Mouse (Mus musculus) lung, postnatal 0 days (tissue): ENCODE data around the gene Galnt14. TPM values are rescaled to one million over a fixed set of nuclear protein-coding genes. Genes with fewer than 3 reads are reported as not detected.
A peak's percentile ranks its signal among the peaks of the same experiment; 100 is the strongest.

ENCODE experiments used
- ATAC-seq: fragments of 200-750 bp; cut with Nextera tagmentation; 2 replicates; pipeline ENCODE4 v1.8.0; 2017; ENCODE audit warnings: moderate library complexity
- DNase-seq: peaks from one replicate; pipeline ENCODE4 v3.0.0-alpha.2; 2016; ENCODE audit warnings: low spot score
- H3K27ac ChIP-seq: fragments of 300-500 bp; sonication (generic); 2 replicates; pipeline ENCODE4 v1.5.1; 2014; ENCODE audit warnings: antibody characterized with exemption, mild to moderate bottlenecking, low read length, mixed read lengths
- H3K27me3 ChIP-seq: fragments of 300-500 bp; sonication (generic); replicated peaks from 2 replicates; pipeline ENCODE4 v1.6.1; 2014; ENCODE audit warnings: low read length, mixed read lengths; ENCODE audit not compliant: insufficient read depth
- H3K36me3 ChIP-seq: fragments of 300-500 bp; sonication (generic); 2 replicates; pipeline ENCODE4 v1.6.1; 2014; ENCODE audit warnings: low read length, mixed read lengths; ENCODE audit not compliant: insufficient read depth
- H3K4me1 ChIP-seq: fragments of 300-500 bp; sonication (generic); 2 replicates; pipeline ENCODE4 v1.6.1; 2014; ENCODE audit warnings: antibody characterized with exemption, low read depth, low read length, mixed read lengths; ENCODE audit not compliant: insufficient read depth
- H3K4me2 ChIP-seq: fragments of 300-500 bp; sonication (generic); replicated peaks from 2 replicates; pipeline ENCODE4 v1.6.1; 2014; ENCODE audit warnings: low read depth, mild to moderate bottlenecking, low read length, moderate library complexity, mixed read lengths
- H3K4me3 ChIP-seq: fragments of 300-500 bp; sonication (generic); 2 replicates; pipeline ENCODE4 v1.5.1; 2014; ENCODE audit warnings: low read depth, low read length
- H3K9ac ChIP-seq: fragments of 300-500 bp; sonication (generic); replicated peaks from 2 replicates; pipeline ENCODE4 v1.6.1; 2014; ENCODE audit warnings: low read depth, mild to moderate bottlenecking
- H3K9me3 ChIP-seq: fragments of 300-500 bp; sonication (generic); 2 replicates; pipeline ENCODE4 v1.6.1; 2016; ENCODE audit warnings: low read length, mixed read lengths
- CTCF ChIP-seq: IDR thresholded peaks from 2 replicates; pipeline ENCODE4 v1.5.1; 2016; ENCODE audit warnings: antibody characterized with exemption, mild to moderate bottlenecking
- EP300 ChIP-seq: IDR thresholded peaks from 2 replicates; pipeline ENCODE4 v1.6.1; 2016; ENCODE audit warnings: antibody characterized with exemption, mild to moderate bottlenecking, control low read depth
- WGBS: fragments of 180-500 bp; shearing (Covaris S2); extraction: QIAGEN DNeasy Blood & Tissue Kit; methylation state at CpG from one replicate; pipeline ENCODE4 v1.1.7; 2014; 5-methylcytosine and 5-hydroxymethylcytosine counted together
- polyA plus RNA-seq: library from polyadenylated mRNA; unstranded; fragments of >200 nt; fragmentation: Nextera tagmentation; extraction: Ambion mirVana; gene quantifications from 2 replicates; pipeline ENCODE4 v1.2.1, GENCODE M21; 2015

The Galnt14 gene
- polyA plus RNA-seq, 1 experiment from 2014 or later: 0.06 TPM

GRCm38 (mm10) chr17:73512844-73513243, 197.4 kb downstream of the Galnt14 start:
- Histone ChIP-seq H3K9ac (no peak overlapping the region), H3K4me2 (no peak overlapping the region), H3K27me3 (no peaks in the 10 kb centered on the region), H3K9me3 (no peaks in the 10 kb centered on the region), H3K36me3 (no peaks in the 10 kb centered on the region), H3K4me3 (no peak overlapping the region), H3K27ac (no peak overlapping the region), H3K4me1 (no peaks in the 10 kb centered on the region)
- no peak for ATAC-seq
- no peak for TF ChIP-seq EP300
- no peak for DNase-seq
- 62% methylated on average over 5 of the region's 5 CpGs for WGBS

DNA sequence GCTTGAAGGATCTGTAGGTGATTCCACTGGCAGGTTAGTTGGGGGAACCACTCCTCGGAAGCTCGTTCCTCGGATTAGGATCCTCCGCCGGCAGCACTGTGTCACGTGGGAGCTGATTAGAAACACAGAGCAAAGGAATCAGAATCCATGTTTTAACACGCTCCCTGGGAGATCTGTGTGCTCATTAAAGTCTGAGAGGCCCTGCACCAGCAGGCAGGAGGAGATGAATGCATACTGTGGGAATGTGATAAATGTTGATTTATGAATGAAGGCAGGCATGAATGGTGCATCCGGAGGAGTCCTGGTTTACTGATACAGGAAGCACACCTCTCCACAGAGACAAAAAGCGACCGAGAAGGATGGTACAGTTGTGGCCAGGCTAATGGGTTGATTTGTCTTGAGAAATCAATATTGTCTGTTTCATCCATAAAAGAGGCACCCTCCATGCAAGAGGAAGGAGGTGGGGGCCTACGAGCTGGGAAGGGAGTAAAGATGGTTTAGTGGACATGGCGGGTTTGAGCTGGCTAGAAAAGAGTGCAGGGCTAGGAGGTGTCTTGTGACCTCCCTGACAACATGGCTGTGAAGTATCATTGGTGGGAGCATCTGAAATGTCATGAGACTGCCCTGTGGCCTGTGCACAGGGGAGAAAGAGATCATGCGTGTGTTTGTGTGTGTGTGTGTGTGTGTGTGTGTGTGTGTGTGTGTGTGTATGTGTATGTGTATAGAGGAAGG, 202.3 kb downstream of the Galnt14 start:
- no peak overlapping the region for H3K27ac ChIP-seq
- no peaks in the 10 kb centered on the region for H3K9me3 ChIP-seq
- no peak overlapping the region for H3K4me2 ChIP-seq
- H3K27me3 ChIP-seq: no peaks in the 10 kb centered on the region
- no peaks in the 10 kb centered on the region for H3K36me3 ChIP-seq
- DNase-seq: no peak
- no peak for TF ChIP-seq EP300
- no peak for TF ChIP-seq CTCF
- H3K4me1 ChIP-seq: no peaks in the 10 kb centered on the region
- ATAC-seq: no peak
- 85% methylated on average over 13 of the region's 13 CpGs for WGBS
- no peak overlapping the region for H3K9ac ChIP-seq
- no peak overlapping the region for H3K4me3 ChIP-seq

DNA sequence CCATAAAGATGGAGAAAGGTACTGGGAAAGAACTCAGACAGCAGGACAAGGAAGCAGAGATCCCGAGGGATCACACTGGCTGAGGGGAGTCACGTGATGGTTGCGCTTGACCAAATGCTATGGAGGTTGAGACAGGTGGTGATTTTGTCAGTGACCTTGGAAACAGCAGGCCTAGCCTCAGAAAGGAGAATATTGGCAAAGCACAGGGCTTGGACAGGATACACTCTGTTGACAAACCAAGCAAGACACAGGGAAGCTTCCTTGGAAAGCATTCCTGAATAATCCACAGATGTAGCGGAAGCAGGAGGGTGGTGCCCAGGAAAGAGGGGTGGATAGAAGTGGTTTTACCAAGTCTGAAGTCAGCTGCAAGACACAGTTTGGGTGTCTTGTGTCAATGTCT, 206.1 kb downstream of the Galnt14 start:
- Histone ChIP-seq H3K36me3 (no peaks in the 10 kb centered on the region), H3K27ac (no peak overlapping the region), H3K4me3 (no peak overlapping the region), H3K9me3 (no peaks in the 10 kb centered on the region), H3K4me1 (no peaks in the 10 kb centered on the region), H3K4me2 (no peak overlapping the region), H3K27me3 (no peaks in the 10 kb centered on the region), H3K9ac (no peak overlapping the region)
- no peak for DNase-seq
- whole genome bisulfite sequencing: 86% methylated on average over 4 of the region's 4 CpGs
- no peak for ATAC-seq
- TF ChIP-seq CTCF (no peak), EP300 (no peak)

- Histone ChIP-seq H3K27me3 (no peaks in the 10 kb centered on the region), H3K27ac (no peak overlapping the region), H3K4me3 (no peak overlapping the region), H3K4me1 (no peaks in the 10 kb centered on the region), H3K9ac (no peak overlapping the region), H3K9me3 (no peaks in the 10 kb centered on the region), H3K4me2 (no peak overlapping the region), H3K36me3 (no peaks in the 10 kb centered on the region)
- DNase-seq (no peak), ATAC-seq (no peak)
- WGBS: 84% methylated on average over 4 of the region's 4 CpGs
- TF ChIP-seq CTCF (no peak), EP300 (no peak)
These were observed 207.6 kb downstream of the Galnt14 start for GRCm38 (mm10) chr17:73502613-73503012.

DNA sequence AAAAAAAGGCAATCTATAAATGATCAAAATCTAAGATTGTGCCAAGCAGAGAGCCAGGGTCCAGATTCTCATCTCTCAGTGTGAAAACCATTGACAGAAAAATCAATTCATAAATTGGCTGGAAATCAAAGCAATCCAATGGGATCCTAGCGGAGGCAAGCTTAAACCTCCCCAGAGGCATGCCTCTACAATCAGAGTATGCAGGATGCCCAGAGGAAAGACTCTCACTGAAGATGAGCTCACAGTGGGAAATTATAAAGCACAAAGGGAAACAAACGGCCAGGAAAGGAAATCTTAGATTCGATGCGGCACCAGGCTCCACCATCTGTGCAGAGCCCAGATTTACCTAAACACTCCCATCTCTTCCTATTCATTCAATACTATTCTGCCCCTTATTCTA, 220.7 kb downstream of the Galnt14 start:
- Histone ChIP-seq H3K36me3 (no peaks in the 10 kb centered on the region), H3K9me3 (no peaks in the 10 kb centered on the region), H3K27me3 (no peaks in the 10 kb centered on the region), H3K4me2 (no peak overlapping the region), H3K4me1 (no peaks in the 10 kb centered on the region), H3K9ac (no peak overlapping the region), H3K27ac (no peak overlapping the region), H3K4me3 (no peak overlapping the region)
- no peak for TF ChIP-seq CTCF
- no peak for TF ChIP-seq EP300
- 82% methylated on average over 4 of the region's 4 CpGs for WGBS
- no peak for ATAC-seq
- DNase-seq: no peak

- no peak for TF ChIP-seq EP300
- TF ChIP-seq CTCF: no peak
- Histone ChIP-seq H3K4me1 (no peaks in the 10 kb centered on the region), H3K4me2 (no peak overlapping the region), H3K4me3 (no peak overlapping the region), H3K27me3 (no peaks in the 10 kb centered on the region), H3K9me3 (no peaks in the 10 kb centered on the region), H3K27ac (no peak overlapping the region), H3K9ac (no peak overlapping the region), H3K36me3 (no peaks in the 10 kb centered on the region)
- DNase-seq (peak; percentile 26), ATAC-seq (no peak)
- 25% methylated on average over 13 of the region's 13 CpGs for WGBS
These were observed 222.5 kb downstream of the Galnt14 start for GRCm38 (mm10) chr17:73487792-73488191.

- Histone ChIP-seq H3K4me2 (no peak overlapping the region), H3K27me3 (no peaks in the 10 kb centered on the region), H3K27ac (no peak overlapping the region), H3K9me3 (no peaks in the 10 kb centered on the region), H3K9ac (no peak overlapping the region), H3K4me3 (no peak overlapping the region), H3K4me1 (no peaks in the 10 kb centered on the region), H3K36me3 (no peaks in the 10 kb centered on the region)
- WGBS: 77% methylated on average over 3 of the region's 3 CpGs
- TF ChIP-seq CTCF (no peak), EP300 (no peak)
- no peak for ATAC-seq
- DNase-seq: no peak
These were observed 222.9 kb downstream of the Galnt14 start for GRCm38 (mm10) chr17:73487380-73487779.
